Mouse (Mus musculus): ENCODE data around the gene Gm10840. TPM values are rescaled to one million over a fixed set of nuclear protein-coding genes. Genes with fewer than 3 reads are reported as not detected.

Gene Gm10840
- total RNA-seq, 2 experiments from 2014 or later: 1.4 TPM; not detected in 1

DNA sequence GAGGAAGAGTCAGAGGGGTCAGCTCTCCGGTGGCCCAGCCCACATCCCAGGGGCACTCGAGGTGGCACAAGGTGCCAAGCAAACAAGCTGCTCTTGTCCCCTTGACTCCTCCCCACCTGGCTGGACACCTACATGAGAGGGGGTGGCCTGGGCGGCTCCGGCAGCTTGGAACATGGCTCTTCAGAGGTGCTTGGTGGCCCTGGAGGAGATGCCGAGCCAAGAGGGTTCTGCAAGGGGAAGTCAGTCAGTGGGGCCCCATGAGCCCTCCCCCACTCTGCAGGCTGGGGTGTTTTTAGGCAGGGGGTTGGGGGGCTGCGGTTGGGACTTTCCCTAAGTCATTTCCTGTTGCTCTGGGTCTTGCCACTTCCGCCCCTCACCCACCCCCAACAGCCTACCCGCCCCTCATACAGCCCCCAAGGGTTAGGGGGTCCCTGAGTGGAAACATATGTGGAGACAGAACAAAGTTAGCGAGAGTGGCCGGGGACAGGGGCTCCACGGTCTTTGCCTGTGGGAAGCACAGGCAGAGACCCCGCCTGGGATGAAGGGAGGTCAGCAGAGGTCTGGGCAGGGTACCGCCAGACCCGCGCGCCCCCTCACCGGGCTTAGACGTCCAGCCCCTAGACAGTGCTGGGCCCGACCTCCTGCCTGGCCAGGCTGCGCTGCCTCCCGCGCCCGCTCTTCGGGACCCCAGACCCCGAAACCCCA, 1.3 kb upstream of the Gm10840 start:
- peak; percentile 59 for ATAC-seq (ENCODE audit: poor library complexity, severe bottlenecking)

DNA sequence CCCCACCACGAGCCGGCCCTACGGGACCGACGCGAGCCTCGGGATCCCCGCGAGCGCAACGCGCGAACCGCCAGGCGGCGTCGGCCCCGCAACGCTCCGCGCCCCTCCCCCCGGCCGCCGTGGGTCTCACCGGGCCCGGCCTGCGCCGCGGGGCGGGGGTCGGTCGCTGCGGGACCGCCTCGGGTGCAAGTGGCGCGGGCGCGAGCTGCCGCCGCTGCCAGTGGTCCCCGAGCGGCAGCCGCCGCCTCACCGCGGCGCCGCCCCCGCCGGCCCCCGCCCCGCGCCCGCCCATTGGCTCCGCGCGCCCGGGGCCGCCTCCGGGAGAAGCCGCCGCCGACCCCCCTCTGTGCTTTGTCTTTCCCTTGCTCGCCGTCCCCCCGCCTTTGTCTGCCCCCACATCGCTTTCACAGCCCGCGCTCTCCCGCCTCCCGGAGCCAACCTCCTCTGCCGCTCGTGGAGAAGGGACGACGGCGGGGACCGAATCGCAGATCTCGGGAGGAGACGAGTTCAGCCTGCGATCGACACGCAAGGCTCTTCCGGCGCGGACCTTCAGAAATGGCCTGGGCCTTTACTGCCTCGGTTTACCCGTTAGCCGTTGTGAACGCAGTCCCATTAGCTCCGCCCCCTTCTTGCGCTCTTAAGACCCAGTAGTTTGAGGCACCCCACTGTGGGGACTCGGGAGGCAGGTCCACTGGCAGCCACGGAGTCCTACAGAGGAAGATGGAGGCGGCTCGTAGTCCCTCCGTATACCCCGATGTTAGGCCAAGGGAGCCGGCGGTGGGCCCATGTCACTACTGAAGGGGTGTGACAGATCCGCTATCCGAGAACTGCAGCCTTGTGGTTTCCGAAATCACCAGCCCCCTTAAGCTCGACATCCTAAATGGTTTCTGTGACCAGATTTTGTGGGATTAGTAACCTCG, 469 bp upstream of the Gm10840 start:
- ATAC-seq (ENCODE audit: poor library complexity, severe bottlenecking): peak; percentile 41

DNA sequence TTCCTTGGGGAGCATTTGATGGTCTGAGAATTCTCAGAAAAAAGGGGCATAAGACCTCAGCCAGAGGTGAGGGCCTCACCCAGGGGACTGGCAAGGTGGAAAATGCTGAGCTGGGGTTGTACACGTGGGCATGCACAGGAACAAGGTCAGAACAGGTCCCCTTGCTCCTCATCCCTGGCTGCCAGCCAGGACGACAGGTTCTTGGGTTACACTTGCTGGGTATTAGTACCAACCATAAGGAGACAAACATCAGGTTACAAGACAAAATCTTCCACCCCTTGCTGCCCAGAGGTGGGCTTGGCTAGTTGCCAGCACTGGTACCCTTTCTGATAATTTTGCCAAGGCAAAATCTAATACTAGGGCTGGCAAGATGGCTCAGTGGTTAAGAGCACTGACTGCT, 1.6 kb downstream of the Gm10840 start:
- no peak for ATAC-seq (ENCODE audit: poor library complexity, severe bottlenecking)

DNA sequence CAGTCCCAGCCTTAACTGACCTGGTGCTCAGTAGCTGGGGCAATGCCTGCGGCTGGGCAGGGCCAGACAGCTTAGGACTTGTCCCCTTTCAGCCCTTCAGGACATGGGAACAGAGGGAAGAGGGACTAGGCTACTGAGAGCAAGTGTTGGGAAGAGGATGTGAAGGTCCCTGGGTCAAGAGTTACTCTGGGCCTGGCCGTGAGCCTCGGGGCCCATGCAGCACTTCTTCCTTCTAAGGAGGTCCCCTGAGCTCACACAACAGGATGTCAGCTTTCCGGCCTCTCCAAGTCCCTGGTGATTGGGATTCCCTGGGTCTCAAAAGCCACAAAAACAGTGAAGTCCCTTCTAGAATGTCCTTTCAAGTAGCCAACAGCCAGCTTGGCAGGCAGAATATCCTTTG, 2.9 kb downstream of the Gm10840 start:
- ATAC-seq (ENCODE audit: poor library complexity, severe bottlenecking): no peak

DNA sequence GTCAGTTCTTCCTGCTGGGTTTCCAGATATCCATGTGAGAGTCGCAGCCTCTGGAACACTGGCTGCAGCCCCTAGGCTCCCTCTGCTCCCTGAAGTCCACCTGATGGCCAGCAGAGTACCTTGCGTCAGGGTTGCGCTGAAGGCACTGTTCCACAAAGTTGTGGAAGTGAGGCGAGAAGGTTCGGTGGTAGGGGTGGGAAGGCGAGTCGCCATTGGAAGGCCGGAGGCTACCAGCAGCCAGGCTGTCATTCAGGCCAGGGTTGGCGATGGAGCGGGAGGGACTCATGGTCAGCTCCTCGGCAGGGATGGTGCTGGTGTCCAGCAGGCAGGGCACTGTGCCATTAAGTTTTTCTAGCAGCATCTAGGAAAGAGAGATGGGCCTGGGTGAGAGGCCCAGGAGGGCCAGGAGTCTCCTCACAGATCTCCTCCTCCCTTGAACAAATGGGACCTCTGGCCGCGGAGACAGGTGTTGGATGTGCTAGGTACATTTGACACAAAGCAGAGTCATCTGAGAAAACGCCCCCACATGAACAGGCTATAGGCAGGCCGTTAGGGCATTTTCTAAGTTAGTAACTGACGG, 4.0 kb downstream of the Gm10840 start:
- no peak for ATAC-seq (ENCODE audit: poor library complexity, severe bottlenecking)

DNA sequence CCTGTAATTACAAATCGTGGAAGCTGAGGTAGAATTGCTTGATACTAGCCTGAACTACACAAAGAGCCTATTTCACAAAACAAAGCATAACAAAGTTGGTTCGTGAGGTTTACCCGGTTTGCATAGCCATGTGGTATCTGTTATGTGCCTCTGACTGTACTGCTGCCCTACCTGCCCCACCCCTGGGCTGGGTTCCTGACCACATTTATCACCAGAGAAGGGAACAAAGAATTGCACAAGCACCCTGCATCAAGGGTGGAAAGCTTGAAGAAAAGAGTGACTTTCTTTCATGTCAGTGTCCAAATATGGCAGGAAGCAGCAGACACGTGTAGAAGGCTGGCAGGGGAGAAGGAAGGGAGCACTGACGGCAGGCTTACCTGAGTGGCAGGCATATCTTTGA, 6.8 kb downstream of the Gm10840 start:
- peak; percentile 89 for ATAC-seq (ENCODE audit: poor library complexity, severe bottlenecking)

DNA sequence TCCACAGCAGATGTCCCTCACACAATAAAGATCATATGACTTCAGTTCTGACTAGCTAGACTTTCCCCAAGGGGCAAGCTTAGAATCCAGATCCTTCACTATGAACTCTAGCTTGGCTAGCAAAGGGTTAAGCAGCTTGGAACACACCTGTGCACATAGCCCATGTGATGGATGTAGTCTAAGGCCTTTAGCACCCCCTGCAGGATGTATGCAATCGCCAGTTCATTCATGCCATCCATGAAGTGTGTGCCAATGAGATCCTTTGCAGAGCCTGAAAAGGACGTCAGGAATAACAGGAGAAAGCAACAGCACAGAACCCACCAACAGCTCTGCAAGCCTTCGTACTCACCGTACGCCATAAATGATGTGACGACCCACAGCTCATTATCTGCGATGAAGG, 10.2 kb downstream of the Gm10840 start:
- ATAC-seq (ENCODE audit: poor library complexity, severe bottlenecking): peak; percentile 28; the same call in 1 of the 2 replicates

DNA sequence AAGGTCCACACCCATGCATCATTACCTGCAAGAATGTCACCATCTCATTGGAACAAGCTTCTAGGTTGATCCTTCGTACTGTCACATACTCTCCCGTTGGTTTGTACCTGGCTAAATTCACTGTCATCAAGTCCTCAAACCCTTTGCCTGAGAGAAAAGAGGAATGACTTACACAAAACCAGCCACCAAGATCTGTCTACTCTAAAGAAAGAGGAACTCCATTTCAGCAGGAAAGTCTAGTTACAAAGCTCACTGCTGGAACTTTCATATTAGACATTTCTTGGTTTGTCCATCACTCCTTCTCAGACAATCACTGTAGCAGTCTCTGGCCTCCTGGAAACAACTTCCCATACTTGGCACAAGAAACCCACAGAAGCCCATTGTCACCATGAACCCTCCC, 12.6 kb downstream of the Gm10840 start:
- peak; percentile 68 for ATAC-seq (ENCODE audit: poor library complexity, severe bottlenecking)

DNA sequence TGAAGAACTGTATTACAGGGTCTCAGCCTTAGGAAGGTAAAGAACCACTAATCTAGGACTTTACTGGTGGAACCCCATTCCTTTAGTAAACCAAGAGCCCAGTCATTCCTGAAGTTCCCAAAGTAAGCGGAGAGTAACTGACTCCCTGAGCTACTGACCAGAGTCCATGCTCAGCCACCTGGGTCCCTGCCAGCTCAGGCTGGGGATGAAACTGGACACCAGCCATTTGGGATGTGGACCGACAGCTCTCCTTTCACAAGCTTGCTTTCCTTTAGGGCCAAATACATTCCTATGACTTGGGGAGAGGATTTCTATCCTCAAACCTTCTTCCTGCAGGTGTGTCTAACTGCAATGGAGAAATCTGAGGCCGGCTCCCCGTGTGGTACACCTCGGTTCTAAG, 13.7 kb downstream of the Gm10840 start:
- ATAC-seq (ENCODE audit: poor library complexity, severe bottlenecking): no peak

DNA sequence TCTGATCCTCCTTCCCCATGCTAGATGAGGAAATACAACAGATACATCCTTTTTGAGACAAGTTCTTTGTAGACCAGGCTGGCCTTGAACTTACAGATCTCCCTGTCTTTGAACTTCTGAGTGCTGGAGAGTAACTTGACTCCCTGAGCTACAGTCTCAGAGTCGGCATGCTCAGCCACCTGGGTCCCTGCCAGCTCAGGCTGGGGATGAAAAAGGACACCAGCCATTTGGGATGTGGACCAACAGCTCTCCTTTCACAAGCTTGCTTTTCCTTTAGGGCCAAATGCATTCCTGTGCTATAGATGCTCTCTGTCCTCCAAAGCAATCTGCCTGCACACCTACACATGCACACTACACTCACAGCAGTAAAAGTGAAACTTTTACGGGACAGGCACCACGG, 14.4 kb downstream of the Gm10840 start:
- ATAC-seq (ENCODE audit: poor library complexity, severe bottlenecking): no peak

DNA sequence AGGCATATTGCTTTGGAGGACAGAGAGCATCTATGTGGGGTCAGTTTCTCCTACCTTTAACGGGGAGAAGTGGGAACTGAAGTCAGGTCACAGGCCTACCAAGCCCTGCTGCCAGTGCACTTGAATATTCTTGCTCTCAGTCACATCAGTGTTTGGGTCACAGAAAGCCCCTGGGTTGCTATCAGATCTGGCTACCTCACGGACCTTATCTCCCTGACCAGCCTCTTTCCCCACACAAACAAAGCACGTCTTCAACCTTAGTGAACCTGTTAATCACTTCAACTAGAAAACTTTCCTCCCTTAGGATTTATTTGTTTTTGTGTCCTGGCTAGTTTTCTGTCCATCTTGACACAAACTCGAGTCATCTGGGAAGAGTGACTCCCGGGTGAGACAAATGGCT, 15.7 kb downstream of the Gm10840 start:
- no peak for ATAC-seq (ENCODE audit: poor library complexity, severe bottlenecking)

DNA sequence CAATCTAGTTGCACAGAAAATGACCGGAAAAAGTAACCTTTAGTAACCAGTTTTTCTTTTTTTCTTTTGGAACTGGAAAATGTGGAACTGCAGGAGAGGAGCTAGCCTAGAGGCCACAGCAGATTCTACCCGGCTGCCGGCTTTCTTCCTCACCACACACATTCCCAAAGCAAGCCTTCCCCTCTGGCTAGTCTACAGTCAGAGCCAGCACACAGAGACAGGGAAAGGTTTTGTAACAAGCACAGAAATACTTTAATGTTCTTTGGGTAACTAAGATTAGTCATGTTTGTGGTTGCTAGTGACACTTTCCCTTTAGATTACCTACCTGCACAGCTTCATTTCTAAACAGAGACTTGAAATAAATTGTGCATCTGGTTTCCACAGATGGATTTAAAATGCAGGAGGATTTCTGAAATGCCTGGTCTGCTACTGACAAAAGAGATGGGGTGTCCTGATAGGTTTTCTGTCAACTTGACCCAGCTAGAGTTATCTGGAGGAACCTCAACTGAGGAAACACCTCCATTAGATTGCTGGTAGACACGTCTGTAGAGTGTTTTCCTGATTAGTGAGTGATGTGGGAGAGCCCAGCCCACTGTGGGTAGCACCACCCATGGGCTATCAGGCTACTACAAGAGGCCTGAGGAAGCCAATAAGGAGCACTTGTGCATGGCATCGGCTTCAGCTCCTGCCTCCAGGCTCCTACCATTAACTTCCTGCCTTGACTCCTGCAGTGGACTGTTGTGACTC, 17.6 kb downstream of the Gm10840 start:
- peak; percentile 24; the same call in 1 of the 2 replicates for ATAC-seq (ENCODE audit: poor library complexity, severe bottlenecking)

DNA sequence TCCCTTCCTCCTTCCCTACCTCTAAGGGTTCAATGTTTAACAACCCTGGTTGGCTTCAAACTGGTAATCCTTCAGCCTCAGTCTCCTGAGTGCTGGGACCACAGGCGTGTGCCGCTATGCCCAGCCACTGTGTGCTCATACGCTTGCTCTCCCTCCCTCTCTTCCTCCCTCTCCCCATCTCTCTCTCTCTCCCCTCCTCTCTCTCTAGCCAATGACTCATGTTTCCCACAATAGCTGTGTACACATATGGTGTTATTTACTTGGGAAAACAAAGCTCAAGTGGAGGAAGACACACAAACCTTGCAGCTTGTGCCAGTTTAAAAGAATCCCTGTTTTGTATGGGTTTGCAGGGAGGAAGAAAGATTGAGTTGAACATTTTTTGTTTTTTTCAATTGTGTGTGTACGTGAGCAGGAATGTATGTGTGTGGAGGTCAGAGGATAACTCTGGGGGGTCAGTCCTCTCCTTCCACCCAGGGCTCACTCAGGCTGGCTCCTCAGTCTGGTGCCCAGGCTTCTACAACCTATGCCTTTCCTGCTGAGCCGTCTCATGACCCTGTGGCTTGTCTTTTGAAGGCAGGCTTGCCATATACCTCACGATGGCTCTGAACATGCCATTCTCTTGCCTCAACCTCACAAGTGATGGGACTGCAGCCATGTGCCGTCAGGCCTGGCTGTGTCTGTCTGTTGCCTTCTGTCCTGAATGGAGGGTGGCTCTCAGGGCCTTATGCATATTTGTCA, 19.2 kb downstream of the Gm10840 start:
- no peak for ATAC-seq (ENCODE audit: poor library complexity, severe bottlenecking)

DNA sequence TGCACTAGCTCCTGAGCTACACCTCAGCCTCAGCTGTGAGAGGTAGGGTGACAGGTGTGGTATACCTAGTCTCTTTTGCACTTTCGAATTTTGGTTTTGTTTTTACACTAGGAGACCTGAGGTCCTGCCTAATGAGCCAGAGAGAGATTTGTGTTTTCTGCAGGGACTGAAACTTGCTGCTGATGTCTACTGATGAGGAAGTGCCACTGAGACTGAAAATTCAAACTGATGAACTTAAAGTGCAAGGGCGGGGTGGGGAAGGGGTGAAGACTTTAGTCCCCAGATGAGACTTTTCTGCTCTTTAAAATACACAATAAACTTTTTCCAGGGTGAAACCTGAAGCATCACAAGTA, 19.8 kb downstream of the Gm10840 start:
- no peak for ATAC-seq (ENCODE audit: poor library complexity, severe bottlenecking)

DNA sequence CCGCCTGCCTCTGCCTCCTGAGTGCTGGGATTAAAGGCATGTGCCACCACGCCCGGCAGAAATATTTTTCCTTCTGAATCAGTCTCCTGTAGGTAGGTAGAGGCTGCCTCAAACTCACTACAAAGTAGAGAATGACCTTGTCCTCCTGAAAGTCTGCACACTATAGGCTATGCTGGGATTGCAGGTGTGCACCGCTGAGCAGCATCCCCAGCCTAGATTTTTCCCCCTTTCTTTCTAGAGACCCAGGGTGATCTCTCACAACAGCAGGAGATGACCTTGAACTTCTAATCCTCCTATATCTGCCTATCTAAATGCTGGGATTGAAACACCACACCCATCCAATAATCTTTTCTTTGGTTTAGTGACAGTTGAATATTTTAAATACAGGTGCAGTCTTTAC, 26.7 kb downstream of the Gm10840 start:
- no peak for ATAC-seq (ENCODE audit: poor library complexity, severe bottlenecking)

DNA sequence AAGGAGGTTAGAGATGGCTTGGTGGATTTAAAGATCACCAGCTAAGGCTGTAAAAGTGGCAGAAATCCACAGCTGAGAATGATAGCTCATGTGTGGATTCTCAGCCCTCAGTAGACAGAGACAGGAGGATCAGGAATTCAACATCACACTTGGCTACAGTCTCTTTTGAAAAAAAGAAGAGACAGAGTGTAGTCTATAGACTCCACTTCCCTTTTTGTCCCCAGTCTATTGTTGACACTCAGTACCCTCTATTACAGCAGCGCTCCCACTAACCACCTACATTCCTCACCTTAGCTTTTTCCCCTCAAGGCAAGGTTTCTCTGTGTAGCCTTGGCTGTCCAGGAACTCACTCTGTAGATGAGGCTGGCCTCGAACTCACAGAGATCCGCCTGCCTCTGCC, 31.1 kb downstream of the Gm10840 start:
- ATAC-seq (ENCODE audit: poor library complexity, severe bottlenecking): no peak

DNA sequence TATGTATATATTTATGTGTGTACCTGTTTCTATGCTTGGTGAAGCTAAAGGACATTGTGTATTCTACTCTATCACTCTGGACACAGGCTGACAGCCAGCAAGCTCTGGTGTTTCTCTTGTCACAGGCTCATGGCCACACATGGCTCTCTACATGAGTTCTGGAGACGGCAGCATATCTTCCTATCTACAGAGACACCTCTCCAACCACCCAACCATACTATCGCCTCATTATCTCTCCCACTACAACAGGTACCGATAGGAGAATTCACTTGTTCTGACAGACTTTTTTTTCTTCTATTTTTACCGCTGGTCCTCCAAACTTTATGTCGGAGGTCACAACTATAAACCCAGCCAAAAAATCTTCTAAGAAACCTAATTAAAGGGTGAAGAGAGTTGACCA, 31.6 kb downstream of the Gm10840 start:
- no peak for ATAC-seq (ENCODE audit: poor library complexity, severe bottlenecking)

DNA sequence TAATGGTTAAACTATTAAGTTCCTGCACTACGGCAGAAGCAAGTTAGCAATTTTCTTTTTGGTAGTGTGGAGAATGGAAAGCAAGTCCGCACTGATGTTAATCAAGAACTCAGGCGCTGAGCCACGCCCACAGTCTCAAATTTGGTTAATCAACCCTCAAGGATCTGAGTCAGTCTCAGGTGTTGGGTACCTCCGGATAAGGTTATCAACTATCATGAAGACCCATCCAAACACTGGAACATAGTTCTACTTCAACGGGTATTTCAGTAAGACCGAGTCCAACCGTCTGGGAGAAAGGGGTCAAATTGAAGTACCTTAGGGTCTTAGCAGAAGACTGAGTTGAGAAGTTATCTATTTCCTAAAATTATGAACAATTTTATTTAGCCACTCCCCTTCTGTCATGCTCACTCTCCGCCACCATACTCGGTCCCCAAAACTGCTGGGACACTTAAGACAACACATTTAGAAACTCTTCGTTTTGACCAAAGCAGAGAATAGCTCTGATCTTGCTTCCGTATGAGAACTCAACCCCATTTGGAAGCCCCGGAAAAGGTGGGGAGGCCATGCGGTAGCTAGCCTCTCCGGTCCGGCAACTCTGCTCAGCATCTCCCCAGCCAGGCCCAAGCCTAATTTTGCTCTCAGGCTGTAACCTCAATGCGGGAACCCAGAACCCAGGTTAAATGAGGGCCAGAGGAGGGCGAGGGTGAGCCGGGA, 32.2 kb downstream of the Gm10840 start:
- peak; percentile 34 for ATAC-seq (ENCODE audit: poor library complexity, severe bottlenecking)

DNA sequence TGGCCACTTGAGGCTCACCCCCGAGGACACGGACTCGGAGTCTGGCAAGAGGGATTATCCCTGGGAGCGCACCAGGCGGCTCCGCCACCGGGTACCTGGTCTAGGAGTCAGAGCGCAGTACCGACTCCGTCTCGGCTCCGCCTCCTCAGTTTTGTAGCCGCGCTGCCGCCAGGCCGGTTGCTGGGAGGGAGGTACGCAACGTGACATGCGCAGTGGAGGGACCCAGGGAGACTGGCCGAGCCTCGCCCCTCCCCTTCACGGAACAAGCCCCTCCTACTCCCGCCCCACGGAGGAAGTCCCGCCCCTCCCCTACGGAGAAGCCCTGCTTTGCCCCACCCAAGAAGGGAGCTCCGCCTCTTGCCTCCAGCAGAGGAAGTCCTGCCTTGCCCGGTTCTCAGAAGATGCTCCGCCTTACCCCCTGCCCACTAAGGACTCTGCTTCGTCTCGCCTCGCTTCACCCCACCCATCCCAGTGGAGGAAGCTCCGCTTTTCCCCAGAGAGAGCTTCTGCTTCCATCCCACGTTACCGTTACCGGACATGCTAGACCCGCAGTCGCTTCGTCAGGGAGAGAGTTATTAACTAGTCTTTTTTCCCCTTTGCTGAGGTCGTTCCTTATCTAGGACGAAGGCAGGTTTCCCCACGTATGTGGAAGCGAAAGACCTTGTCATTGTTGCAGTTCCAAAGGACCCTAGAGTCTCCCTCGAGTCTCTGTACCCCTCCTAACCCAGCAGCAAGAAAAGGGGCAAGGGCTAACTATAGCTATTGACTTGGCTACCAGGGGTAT, 32.9 kb downstream of the Gm10840 start:
- ATAC-seq (ENCODE audit: poor library complexity, severe bottlenecking): peak; percentile 90
